Mouse (Mus musculus) lung, adult 2 months (tissue): ENCODE measurements around the gene Oscp1. TPM values are rescaled to one million over a fixed set of nuclear protein-coding genes. Genes with fewer than 3 reads are reported as not detected.

Source experiments
- DNase-seq: peaks from one replicate; pipeline ENCODE4 v3.0.0; 2022
- H3K4me1 ChIP-seq: fragments of 200-500 bp; 2 replicates; pipeline ENCODE4 v1.6.1; 2011; ENCODE audit warnings: low read length; ENCODE audit not compliant: control insufficient read depth, insufficient read depth
- H3K4me3 ChIP-seq: fragments of 200-500 bp; replicated peaks from 2 replicates; pipeline ENCODE3; 2011; ENCODE audit warnings: low read depth, mild to moderate bottlenecking, control low read depth, low read length; ENCODE audit errors: extremely low read depth
- CTCF ChIP-seq: fragments of 200-500 bp; IDR thresholded peaks from 2 replicates; pipeline ENCODE4 v1.5.1; 2011; ENCODE audit warnings: mild to moderate bottlenecking, low read length, control low read depth; ENCODE audit not compliant: insufficient read depth
- POLR2A ChIP-seq: fragments of 200-500 bp; IDR thresholded peaks from 2 replicates; pipeline ENCODE4 v1.6.1; 2011; ENCODE audit warnings: low read depth, mild to moderate bottlenecking, control low read depth, low read length, borderline replicate concordance; ENCODE audit errors: extremely low read depth
- WGBS: fragments of 180-500 bp; shearing (Covaris S2); methylation state at CpG from one replicate; pipeline ENCODE4 v1.1.7; 2018; 5-methylcytosine and 5-hydroxymethylcytosine counted together
- polyA plus RNA-seq: library from polyadenylated mRNA; depleted of rRNA; stranded (reverse); fragments of >200 nt; gene quantifications from 2 replicates; pipeline ENCODE4 v1.2.3, GENCODE M21; 2012

The Oscp1 gene
- polyA plus RNA-seq, 1 experiment: 4.5 TPM

- DNase-seq: no peak
- no peak for TF ChIP-seq POLR2A
- TF ChIP-seq CTCF: no peak
- WGBS: 79% methylated on average over 4 of the region's 4 CpGs
- Histone ChIP-seq H3K4me1 (peaks cover 5% of the 10 kb centered on the region), H3K4me3 (no peak overlapping the region)
Observed at GRCm38 (mm10) chr4:126118651-126119050, 60.3 kb downstream of the Oscp1 start.

- Histone ChIP-seq H3K4me3 (no peak overlapping the region), H3K4me1 (peaks cover 2% of the 10 kb centered on the region; the same call in 1 of the 2 replicates)
- 81% methylated on average over 1 of the region's 1 CpGs for WGBS
- TF ChIP-seq CTCF: no peak
- TF ChIP-seq POLR2A: no peak
- DNase-seq: no peak
Observed at GRCm38 (mm10) chr4:126119051-126119450, 60.7 kb downstream of the Oscp1 start.

GRCm38 (mm10) chr4:126120052-126120451 lies 61.7 kb downstream of the Oscp1 start:
- no peak for DNase-seq
- Histone ChIP-seq H3K4me1 (no peaks in the 10 kb centered on the region), H3K4me3 (no peak overlapping the region)
- WGBS: 86% methylated on average over 5 of the region's 5 CpGs
- TF ChIP-seq CTCF (no peak), POLR2A (no peak)

- H3K4me3 ChIP-seq: no peak overlapping the region
- WGBS: 81% methylated on average over 2 of the region's 2 CpGs
- DNase-seq: no peak
- TF ChIP-seq POLR2A (no peak), CTCF (no peak)
- H3K4me1 ChIP-seq: no peaks in the 10 kb centered on the region
Observed at GRCm38 (mm10) chr4:126120506-126120905, 62.1 kb downstream of the Oscp1 start.

- TF ChIP-seq CTCF: no peak
- no peak for TF ChIP-seq POLR2A
- no peaks in the 10 kb centered on the region for H3K4me1 ChIP-seq
- no peak overlapping the region for H3K4me3 ChIP-seq
- DNase-seq: no peak
- WGBS: 61% methylated on average over 10 of the region's 10 CpGs
Observed at GRCm38 (mm10) chr4:126123309-126124040, 65.1 kb downstream of the Oscp1 start.

GRCm38 (mm10) chr4:126130502-126130901 lies 72.1 kb downstream of the Oscp1 start:
- no peak overlapping the region for H3K4me3 ChIP-seq
- peaks cover 23% of the 10 kb centered on the region for H3K4me1 ChIP-seq
- 24% methylated on average over 11 of the region's 11 CpGs for WGBS
- no peak for DNase-seq
- TF ChIP-seq POLR2A (no peak), CTCF (no peak)

GRCm38 (mm10) chr4:126131290-126132121 lies 73.1 kb downstream of the Oscp1 start:
- H3K4me1 ChIP-seq: peaks cover 23% of the 10 kb centered on the region
- DNase-seq: peak; percentile 62
- no peak overlapping the region for H3K4me3 ChIP-seq
- WGBS: 34% methylated on average over 10 of the region's 10 CpGs
- TF ChIP-seq POLR2A (no peak), CTCF (no peak)

GRCm38 (mm10) chr4:126132636-126133264 lies 74.4 kb downstream of the Oscp1 start:
- Histone ChIP-seq H3K4me1 (peaks cover 23% of the 10 kb centered on the region), H3K4me3 (no peak overlapping the region)
- TF ChIP-seq POLR2A (no peak), CTCF (no peak)
- WGBS: 46% methylated on average over 6 of the region's 6 CpGs
- peak; percentile 50 for DNase-seq

GRCm38 (mm10) chr4:126134236-126134635 lies 75.9 kb downstream of the Oscp1 start:
- 82% methylated on average over 4 of the region's 4 CpGs for WGBS
- peaks cover 23% of the 10 kb centered on the region for H3K4me1 ChIP-seq
- no peak for DNase-seq
- TF ChIP-seq CTCF (no peak), POLR2A (no peak)
- H3K4me3 ChIP-seq: no peak overlapping the region
